Mouse (Mus musculus): Measurements from ENCODE around the gene Morn4. TPM values are rescaled to one million over a fixed set of nuclear protein-coding genes. Genes with fewer than 3 reads are reported as not detected.

Morn4 gene
- polyA plus RNA-seq, 1 experiment = 32.3 TPM

DNA sequence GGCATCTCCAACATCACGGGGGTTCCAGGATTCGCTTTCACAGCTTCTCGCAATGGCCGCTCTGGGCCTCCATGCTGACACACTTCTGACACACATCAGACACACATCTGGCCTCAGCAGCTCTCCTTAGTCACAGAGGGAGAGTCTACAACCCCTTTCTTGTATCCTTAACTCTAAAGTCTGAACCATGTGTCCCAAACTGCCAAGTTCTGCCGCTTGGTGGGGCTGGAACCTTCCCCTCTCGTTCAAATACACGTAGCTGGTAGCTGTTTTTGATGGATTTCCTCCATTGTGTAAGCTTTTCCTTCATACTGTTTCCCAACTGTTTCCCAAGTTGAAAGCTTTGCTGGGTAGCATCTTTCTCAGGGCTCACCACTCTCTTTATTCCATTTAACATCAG, 14.9 kb downstream of the Morn4 start:
- no peak overlapping the region for H3ac ChIP-seq (ENCODE audit: control insufficient read depth, insufficient read length)
- H3K27me3 ChIP-seq (ENCODE audit: control insufficient read depth, insufficient read depth, insufficient read length) = no peaks in the 10 kb centered on the region
- H3K79me2 ChIP-seq (ENCODE audit: control insufficient read depth, insufficient read depth) = no peaks in the 10 kb centered on the region
- TF ChIP-seq E2F4 (IDR thresholded peaks at IDR 0.05; ENCODE audit: insufficient read depth) (no peak), MYOD1 (IDR thresholded peaks at IDR 0.05; ENCODE audit: control insufficient read depth in 1 of 3, insufficient read length in 2 of 3, low read depth in 2 of 3) (no peak), REST (IDR thresholded peaks at IDR 0.05; ENCODE audit: insufficient read depth, insufficient read length) (no peak), POLR2AphosphoS2 (IDR thresholded peaks at IDR 0.05; ENCODE audit: insufficient read length, low read depth) (no peak), SRF (IDR thresholded peaks at IDR 0.05; ENCODE audit: control insufficient read depth, insufficient read length, low read depth) (no peak), USF1 (IDR thresholded peaks at IDR 0.05; ENCODE audit: low read depth) (no peak)
- no peak overlapping the region for H3K4me3 ChIP-seq
- H3K36me3 ChIP-seq (ENCODE audit: control insufficient read depth, insufficient read depth) = peaks cover 4% of the 10 kb centered on the region
- H3K4me2 ChIP-seq (ENCODE audit: low read depth) = no peak overlapping the region

DNA sequence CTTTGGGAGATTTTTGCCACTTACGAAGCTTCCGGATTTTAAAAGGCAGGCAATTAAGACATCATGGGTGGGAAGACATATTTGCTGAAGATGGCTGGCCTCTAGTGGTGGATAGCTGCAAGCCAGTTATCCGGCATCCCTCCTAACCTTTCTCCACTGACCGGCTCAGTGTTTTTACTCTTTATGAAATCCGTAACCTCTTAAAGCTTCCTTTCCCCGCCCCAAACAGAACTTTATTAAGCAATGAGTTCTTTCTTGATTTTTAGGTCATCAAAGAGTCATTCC, 17.0 kb downstream of the Morn4 start:
- H3K4me2 ChIP-seq (ENCODE audit: low read depth) = peak overlapping the region; percentile 68
- H3K36me3 ChIP-seq (ENCODE audit: control insufficient read depth, insufficient read depth) = no peaks in the 10 kb centered on the region
- no peaks in the 10 kb centered on the region for H3K27me3 ChIP-seq (ENCODE audit: control insufficient read depth, insufficient read depth, insufficient read length)
- H3K4me3 ChIP-seq = no peak overlapping the region
- no peak overlapping the region for H3ac ChIP-seq (ENCODE audit: control insufficient read depth, insufficient read length)
- TF ChIP-seq POLR2AphosphoS2 (IDR thresholded peaks at IDR 0.05; ENCODE audit: insufficient read length, low read depth) (no peak), REST (IDR thresholded peaks at IDR 0.05; ENCODE audit: insufficient read depth, insufficient read length) (no peak), MAX (IDR thresholded peaks at IDR 0.05; ENCODE audit: low read depth) (no peak), USF1 (IDR thresholded peaks at IDR 0.05; ENCODE audit: low read depth) (no peak), TCF12 (IDR thresholded peaks at IDR 0.05; ENCODE audit: insufficient read depth, poor library complexity, severe bottlenecking) (no peak), TCF3 (IDR thresholded peaks at IDR 0.05; ENCODE audit: insufficient read length, low read depth) (no peak), CEBPB (IDR thresholded peaks at IDR 0.05; ENCODE audit: insufficient read depth, poor library complexity, severe bottlenecking) (no peak), MYOG (IDR thresholded peaks at IDR 0.05; ENCODE audit: control insufficient read depth in 1 of 3, insufficient read depth in 1 of 3, insufficient read length in 2 of 3, low read depth in 2 of 3) (no peak), E2F4 (IDR thresholded peaks at IDR 0.05; ENCODE audit: insufficient read depth) (no peak), POLR2A (IDR thresholded peaks at IDR 0.05; ENCODE audit: insufficient read length, low read depth) (no peak), MYOD1 (IDR thresholded peaks at IDR 0.05; ENCODE audit: control insufficient read depth in 1 of 3, insufficient read length in 2 of 3, low read depth in 2 of 3) (no peak), SRF (IDR thresholded peaks at IDR 0.05; ENCODE audit: control insufficient read depth, insufficient read length, low read depth) (no peak)
- no peaks in the 10 kb centered on the region for H3K79me2 ChIP-seq (ENCODE audit: control insufficient read depth, insufficient read depth)

DNA sequence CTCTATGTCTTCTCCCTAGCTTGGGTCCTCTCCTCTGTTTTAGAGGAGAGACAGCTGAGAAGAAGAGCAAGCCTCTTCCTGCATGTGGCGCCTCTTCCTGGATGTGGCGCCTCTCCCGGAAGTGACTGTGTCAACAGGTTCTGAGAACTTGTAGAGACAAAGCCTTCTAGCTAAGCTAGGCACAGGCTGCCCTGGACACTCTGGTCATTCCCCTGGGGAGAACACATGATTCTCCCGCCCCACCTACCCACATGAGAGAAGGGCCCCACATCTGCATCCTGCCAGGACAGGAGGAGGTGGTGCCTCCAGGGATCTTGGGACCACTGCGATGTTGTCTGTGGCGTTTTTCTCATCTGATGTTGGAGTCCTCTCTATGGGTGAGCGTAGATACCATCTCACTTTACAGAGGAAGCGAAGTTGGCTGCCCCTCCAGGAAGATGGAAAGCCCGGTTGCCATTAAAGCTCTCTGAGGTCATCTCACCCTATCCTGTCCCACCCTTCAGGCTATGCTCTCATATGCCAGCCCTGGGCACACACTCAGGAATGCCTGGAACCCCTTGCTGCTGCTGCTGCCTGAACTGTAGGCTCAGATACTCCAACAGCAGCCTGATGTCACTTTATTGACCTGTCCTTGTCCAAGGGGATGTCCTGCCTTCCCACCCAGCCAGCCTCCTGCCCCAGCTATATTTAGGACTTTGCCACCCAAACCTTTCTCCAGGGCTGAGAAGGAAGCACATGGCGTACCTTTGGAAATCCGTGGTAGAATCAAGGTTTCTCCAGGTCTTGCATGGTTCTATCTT, 17.5 kb downstream of the Morn4 start:
- Histone ChIP-seq H3K4me2 (ENCODE audit: low read depth) (peak overlapping the region; percentile 68), H3K79me2 (ENCODE audit: control insufficient read depth, insufficient read depth) (no peaks in the 10 kb centered on the region), H3K4me3 (no peak overlapping the region), H3ac (ENCODE audit: control insufficient read depth, insufficient read length) (no peak overlapping the region), H3K27me3 (ENCODE audit: control insufficient read depth, insufficient read depth, insufficient read length) (no peaks in the 10 kb centered on the region), H3K36me3 (ENCODE audit: control insufficient read depth, insufficient read depth) (no peaks in the 10 kb centered on the region)
- no peak for TF ChIP-seq USF1 (IDR thresholded peaks at IDR 0.05; ENCODE audit: low read depth)
- TF ChIP-seq REST (IDR thresholded peaks at IDR 0.05; ENCODE audit: insufficient read depth, insufficient read length) = no peak
- TF ChIP-seq CEBPB (IDR thresholded peaks at IDR 0.05; ENCODE audit: insufficient read depth, poor library complexity, severe bottlenecking) = no peak
- TF ChIP-seq SRF (IDR thresholded peaks at IDR 0.05; ENCODE audit: control insufficient read depth, insufficient read length, low read depth) = no peak
- no peak for TF ChIP-seq MAX (IDR thresholded peaks at IDR 0.05; ENCODE audit: low read depth)
- no peak for TF ChIP-seq MYOD1 (IDR thresholded peaks at IDR 0.05; ENCODE audit: control insufficient read depth in 1 of 3, insufficient read length in 2 of 3, low read depth in 2 of 3)

DNA sequence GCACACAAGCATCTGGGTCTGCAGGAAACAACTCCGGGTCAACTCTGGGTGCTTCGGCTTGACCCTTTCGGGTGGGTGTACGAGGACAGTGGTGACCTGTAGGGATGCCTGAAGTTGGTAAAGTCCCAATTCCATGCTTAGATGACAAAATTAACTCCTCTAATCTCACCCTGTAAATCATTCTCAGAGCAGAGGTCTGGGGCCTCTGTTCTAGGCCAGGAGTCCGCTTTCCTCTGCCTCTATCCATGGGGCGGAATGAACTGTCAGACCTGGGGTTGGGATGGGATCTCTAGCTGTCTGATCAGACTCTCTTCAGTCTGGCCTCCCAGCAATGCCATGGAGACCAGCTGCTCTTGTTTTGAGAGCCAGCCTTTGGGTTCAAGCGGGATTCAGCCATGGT, 24.7 kb downstream of the Morn4 start:
- no peaks in the 10 kb centered on the region for H3K36me3 ChIP-seq (ENCODE audit: control insufficient read depth, insufficient read depth)
- H3K27me3 ChIP-seq (ENCODE audit: control insufficient read depth, insufficient read depth, insufficient read length) = peaks cover 13% of the 10 kb centered on the region
- no peak for TF ChIP-seq MYOD1 (IDR thresholded peaks at IDR 0.05; ENCODE audit: control insufficient read depth in 1 of 3, insufficient read length in 2 of 3, low read depth in 2 of 3)
- TF ChIP-seq TCF3 (IDR thresholded peaks at IDR 0.05; ENCODE audit: insufficient read length, low read depth) = no peak
- TF ChIP-seq TCF12 (IDR thresholded peaks at IDR 0.05; ENCODE audit: insufficient read depth, poor library complexity, severe bottlenecking) = no peak
- no peak for TF ChIP-seq USF1 (IDR thresholded peaks at IDR 0.05; ENCODE audit: low read depth)
- TF ChIP-seq MYOG (IDR thresholded peaks at IDR 0.05; ENCODE audit: control insufficient read depth in 1 of 3, insufficient read depth in 1 of 3, insufficient read length in 2 of 3, low read depth in 2 of 3) = no peak
- H3ac ChIP-seq (ENCODE audit: control insufficient read depth, insufficient read length) = no peak overlapping the region
- no peak overlapping the region for H3K4me3 ChIP-seq
- H3K79me2 ChIP-seq (ENCODE audit: control insufficient read depth, insufficient read depth) = no peaks in the 10 kb centered on the region
- H3K4me2 ChIP-seq (ENCODE audit: low read depth) = no peak overlapping the region

DNA sequence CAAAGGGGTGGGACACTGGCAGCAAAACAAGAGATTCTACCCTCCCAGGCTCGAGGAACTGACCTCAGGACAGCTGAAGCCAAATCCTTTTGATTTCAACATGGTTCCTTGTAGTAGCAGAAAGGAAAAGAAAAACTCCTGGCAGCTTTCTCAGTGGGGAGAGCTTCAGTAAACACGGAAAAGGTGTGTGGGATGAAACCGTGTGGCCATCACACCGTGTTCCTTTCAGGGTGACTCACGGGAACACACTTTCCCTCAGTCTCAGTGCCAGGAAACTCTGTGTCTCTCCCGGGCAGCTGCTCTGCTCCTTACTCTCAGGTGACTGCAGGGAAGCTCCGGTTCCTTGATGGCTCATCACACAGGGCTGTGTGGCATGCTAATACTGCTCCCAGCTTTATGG, 27.7 kb downstream of the Morn4 start:
- Histone ChIP-seq H3K4me3 (no peak overlapping the region), H3K27me3 (ENCODE audit: control insufficient read depth, insufficient read depth, insufficient read length) (peaks cover 13% of the 10 kb centered on the region), H3K4me2 (ENCODE audit: low read depth) (no peak overlapping the region), H3ac (ENCODE audit: control insufficient read depth, insufficient read length) (no peak overlapping the region), H3K36me3 (ENCODE audit: control insufficient read depth, insufficient read depth) (no peaks in the 10 kb centered on the region), H3K79me2 (ENCODE audit: control insufficient read depth, insufficient read depth) (no peaks in the 10 kb centered on the region)
- TF ChIP-seq CEBPB (IDR thresholded peaks at IDR 0.05; ENCODE audit: insufficient read depth, poor library complexity, severe bottlenecking) = no peak
- no peak for TF ChIP-seq E2F4 (IDR thresholded peaks at IDR 0.05; ENCODE audit: insufficient read depth)
- no peak for TF ChIP-seq POLR2AphosphoS2 (IDR thresholded peaks at IDR 0.05; ENCODE audit: insufficient read length, low read depth)
- no peak for TF ChIP-seq MAX (IDR thresholded peaks at IDR 0.05; ENCODE audit: low read depth)
- TF ChIP-seq MYOG (IDR thresholded peaks at IDR 0.05; ENCODE audit: control insufficient read depth in 1 of 3, insufficient read depth in 1 of 3, insufficient read length in 2 of 3, low read depth in 2 of 3) = no peak
- TF ChIP-seq MYOD1 (IDR thresholded peaks at IDR 0.05; ENCODE audit: control insufficient read depth in 1 of 3, insufficient read length in 2 of 3, low read depth in 2 of 3) = no peak
- no peak for TF ChIP-seq POLR2A (IDR thresholded peaks at IDR 0.05; ENCODE audit: insufficient read length, low read depth)
- TF ChIP-seq TCF12 (IDR thresholded peaks at IDR 0.05; ENCODE audit: insufficient read depth, poor library complexity, severe bottlenecking) = no peak
- TF ChIP-seq SRF (IDR thresholded peaks at IDR 0.05; ENCODE audit: control insufficient read depth, insufficient read length, low read depth) = no peak
- TF ChIP-seq TCF3 (IDR thresholded peaks at IDR 0.05; ENCODE audit: insufficient read length, low read depth) = no peak
- TF ChIP-seq REST (IDR thresholded peaks at IDR 0.05; ENCODE audit: insufficient read depth, insufficient read length) = no peak
